Mouse (Mus musculus) granulocyte monocyte progenitor cell, adult 5-6 weeks (primary cell): ENCODE data around the gene Pmm1. TPM values are rescaled to one million over a fixed set of nuclear protein-coding genes. Genes with fewer than 3 reads are reported as not detected.
"Not testable (repeated sequence)": the region's sequence is repeated elsewhere in the genome, so short reads cannot be mapped to it uniquely, and the experiment has no call there.

ENCODE experiments used
- ATAC-seq: replicated peaks from 2 replicates; pipeline ENCODE4 v1.8.0; 2016; ENCODE audit warnings: mild to moderate bottlenecking, moderate TSS enrichment, inconsistent platforms; ENCODE audit not compliant: poor library complexity, severe bottlenecking
- total RNA-seq, 2 experiments: library from RNA; stranded (forward) in 1 of 2; stranded (reverse) in 1 of 2; fragments of 200-712, 200-1000 nt in 1 of 2; fragments of >200 nt in 1 of 2; fragmentation: Nextera tagmentation in 1 of 2; gene quantifications; 2 replicates each; pipeline ENCODE4 v1.2.3; 2014 to 2017

Gene Pmm1
- total RNA-seq, 2 experiments from 2014 or later = 19.5 to 32.7 TPM

DNA sequence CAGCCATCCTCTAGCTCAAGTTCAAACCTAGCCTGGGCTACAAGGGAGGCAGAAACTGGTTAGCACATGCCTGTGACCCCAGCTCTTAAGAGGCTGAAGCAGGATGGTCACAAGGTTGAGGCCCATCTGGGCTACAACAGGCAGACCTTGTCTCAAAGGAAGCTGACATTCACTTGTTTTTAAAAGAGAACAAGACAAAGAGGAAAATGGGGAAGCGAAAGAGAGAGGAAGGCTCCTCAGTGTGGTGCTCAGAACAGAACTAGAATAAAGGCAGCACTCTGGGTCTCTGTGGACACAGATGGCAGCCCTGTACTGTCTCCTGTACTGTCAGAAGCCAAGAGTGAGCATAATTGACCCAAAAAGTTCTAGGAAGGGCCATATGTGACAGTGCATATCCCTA is 26.7 kb downstream of the Pmm1 start:
- peak; percentile 52 for ATAC-seq

DNA sequence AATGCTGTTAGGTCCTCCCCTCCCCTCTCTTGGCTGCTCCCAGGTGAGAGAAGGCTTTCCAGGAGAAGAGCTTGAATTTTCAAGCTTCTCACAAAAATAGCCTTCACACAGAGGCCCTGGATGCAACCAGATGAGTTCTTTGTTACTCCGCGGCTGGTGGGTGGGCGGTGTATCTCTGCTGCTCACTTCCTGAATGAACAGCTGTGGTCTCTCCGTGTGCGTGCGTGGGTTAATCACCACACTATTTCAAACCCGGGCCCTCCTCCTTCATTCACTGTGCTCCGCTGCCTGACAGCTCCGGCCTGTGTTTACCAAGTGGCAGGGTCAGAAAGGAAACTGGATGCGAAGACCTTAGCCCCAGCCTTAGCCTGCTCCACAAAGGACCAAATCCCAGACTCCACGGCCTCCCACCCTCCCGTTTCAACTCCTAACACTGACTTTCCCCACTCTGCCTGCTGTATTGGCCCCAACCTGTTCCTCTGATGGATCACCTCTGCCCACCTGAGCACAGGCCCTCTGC is 27.7 kb downstream of the Pmm1 start:
- ATAC-seq = peak; percentile 57

DNA sequence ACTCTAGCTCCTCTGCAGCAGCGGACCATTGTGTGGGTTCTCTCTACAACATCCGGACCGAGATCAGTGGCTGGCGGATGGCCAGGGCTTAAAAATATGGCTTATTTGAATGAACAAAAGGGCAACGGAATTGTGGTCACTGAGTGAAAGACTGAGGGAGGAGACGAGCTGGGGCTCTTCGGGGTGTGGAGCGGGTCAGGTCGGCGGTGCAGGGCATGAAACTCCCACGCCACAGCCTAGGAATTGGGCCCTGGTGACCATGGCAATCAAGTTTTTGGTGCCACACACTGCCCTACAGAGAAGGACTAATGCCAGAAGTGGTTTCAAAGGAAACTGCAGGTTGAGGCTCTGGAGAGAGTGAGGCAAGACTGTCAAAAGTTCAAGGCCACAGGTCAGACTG is 32.5 kb downstream of the Pmm1 start:
- ATAC-seq = no peak

DNA sequence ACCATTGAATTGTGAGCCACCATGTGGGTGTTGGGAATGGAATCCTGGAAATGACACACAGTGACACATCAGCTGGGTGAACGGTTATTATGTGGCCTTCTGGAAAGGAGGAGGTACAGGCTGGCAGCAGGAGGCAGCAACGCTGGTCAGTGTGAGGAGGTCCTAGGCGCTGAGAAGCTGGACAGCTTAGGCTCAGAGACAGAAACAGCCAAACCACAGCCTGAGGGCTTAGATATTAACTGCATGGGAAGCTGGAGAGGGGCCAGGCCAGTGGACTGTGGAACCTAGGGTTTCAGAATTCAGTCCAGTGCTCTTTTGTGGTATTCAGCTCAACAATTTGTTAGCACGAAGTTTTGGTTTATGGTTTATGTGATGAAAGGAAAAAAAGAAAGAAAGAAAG is 33.0 kb downstream of the Pmm1 start:
- ATAC-seq = no peak

DNA sequence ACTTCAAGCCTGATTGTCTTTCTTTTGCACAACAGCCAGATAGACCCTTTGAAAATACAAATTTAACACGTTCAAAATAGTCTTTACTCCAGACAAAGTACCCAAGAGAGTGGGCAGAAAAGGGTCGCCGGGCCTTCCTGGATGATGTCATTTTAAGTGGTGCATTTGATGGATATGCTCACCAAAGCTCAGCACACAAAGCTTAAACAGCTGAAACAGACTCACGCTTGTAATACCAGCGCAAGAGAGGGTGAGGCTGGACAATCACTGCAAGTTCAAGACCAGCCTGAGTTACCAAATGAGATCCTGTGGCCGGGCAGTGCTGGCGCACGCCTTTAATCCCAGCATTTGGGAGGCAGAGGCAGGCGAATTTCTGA is 34.3 kb downstream of the Pmm1 start:
- ATAC-seq = no peak; the same call in 1 of the 2 replicates

DNA sequence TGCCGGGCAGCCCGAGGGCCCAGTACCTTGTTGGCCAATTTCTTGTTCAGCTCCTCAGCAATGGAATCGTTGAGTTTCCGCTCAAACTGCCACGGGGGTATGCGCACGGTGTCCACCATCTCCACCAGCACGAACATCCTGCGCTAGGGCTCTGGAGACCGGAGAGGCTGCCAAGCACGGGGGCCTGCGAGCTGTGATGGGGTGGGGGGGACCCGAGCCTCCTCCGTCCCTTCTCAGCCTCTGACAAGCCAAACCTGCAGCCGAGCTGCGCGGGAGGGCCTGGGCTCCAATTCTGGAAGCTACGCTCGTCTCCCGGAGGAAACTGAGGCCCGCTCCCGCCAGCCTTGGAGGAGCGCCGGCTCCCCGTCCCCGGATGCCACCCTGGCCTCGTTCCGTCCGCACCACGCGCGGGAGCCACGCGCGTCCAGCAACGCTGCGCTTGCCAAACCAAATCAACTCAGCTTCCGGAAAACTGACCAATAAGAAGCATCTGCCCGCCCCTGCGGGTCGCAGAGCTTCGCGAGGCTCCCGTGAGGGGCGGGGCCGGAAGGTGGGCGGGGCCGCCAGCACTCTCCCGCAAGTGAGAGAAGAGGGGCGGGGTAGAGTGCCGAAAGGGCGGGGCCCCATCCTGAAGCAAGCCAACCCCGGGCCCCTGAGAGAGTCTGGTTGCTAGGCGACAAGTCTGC is 34.8 kb downstream of the Pmm1 start, which contains the start of gene Polr3h:
Gene Polr3h (minus strand): TSS at position 481 of the 686 bp plus-strand sequence.
- peak; percentile 93 for ATAC-seq

DNA sequence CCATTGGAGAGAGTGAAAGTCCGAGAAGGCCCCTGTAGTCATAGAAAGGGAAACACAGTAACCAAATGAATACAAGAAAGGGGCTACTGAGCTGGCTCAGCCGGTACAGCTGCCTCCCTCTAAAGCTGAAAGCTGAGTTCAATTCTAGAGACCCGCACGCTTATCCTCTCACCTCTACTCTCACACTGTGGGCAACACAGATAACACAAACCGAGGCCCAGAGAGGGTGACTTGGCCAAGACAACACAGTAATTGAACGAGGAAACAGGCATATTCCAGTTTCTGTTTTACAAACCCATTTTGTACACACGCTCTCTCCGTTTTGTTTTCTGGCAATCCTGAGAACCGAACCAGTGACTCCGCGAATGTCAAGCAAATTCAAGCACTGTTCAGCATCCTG is 35.8 kb downstream of the Pmm1 start:
- no peak for ATAC-seq

DNA sequence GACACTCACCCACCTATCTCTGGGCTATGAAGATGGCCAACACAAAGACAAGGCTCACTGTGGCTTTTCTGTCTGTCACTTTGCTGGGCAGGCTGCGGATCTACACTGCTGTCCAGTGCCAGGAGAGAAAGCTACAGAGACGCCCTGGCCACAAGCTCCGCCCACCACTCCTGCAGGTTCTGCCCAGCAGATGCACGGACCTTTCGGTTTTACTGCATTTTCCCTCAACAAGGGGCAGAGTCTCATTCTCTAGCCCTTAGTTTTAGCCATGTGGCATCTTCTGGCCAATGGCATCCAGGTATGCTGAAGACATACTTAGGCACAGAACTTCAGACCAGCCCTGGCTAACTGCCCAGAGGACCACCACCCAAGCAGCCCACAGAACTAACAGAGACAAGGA is 39.5 kb downstream of the Pmm1 start:
- ATAC-seq = no peak

DNA sequence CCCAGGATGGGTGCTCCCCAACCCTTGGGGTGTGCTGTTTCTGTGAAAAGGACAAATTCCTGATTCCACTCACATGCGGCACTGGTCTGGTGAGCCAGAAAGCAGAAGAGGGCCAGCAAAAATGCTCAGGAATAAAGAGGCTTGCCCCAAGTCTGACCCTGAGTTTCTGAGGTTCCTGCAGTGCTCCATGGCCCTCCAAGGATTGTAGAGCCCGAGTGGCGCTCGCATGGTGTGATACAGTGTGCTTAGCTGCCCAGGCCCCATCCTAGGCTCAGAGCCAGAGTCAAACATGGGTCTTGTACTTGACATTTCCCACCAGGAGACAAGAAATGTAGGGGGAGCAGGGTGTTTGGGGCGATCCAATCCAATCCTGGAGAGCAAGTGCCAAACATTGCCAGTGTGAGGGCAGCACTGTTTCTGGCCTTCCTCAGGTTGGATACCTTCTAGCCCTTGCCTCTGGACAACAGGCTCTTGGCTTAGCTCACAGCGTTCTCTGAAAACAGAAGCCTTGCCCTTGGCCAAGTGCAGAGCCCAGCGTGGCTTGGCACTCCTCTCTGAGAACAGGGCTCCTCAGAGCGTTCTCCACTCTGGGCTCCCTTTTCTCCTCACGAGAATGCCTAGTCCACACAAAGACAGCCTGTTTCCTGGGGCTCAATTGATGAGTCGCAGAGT is 40.0 kb downstream of the Pmm1 start:
- no peak for ATAC-seq

DNA sequence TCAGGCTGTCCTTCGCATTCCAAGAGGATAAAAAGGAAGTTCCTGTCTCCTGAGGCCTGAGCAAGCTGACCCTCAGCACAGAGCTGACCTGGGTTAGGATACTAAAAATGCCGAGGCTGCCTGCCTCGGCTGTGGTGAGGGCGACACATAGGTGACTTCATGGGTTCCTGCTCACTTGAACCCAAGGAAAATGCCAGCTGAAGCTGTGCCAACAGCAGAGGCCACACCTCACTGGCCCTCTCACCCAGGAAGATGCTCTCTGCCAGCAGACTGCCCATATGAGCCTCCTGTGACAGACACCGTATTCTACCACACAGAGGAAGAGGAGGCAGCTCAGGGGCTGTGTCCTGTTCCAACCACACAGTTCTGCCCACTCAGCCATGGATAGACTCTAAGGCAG is 41.7 kb downstream of the Pmm1 start:
- ATAC-seq = no peak

DNA sequence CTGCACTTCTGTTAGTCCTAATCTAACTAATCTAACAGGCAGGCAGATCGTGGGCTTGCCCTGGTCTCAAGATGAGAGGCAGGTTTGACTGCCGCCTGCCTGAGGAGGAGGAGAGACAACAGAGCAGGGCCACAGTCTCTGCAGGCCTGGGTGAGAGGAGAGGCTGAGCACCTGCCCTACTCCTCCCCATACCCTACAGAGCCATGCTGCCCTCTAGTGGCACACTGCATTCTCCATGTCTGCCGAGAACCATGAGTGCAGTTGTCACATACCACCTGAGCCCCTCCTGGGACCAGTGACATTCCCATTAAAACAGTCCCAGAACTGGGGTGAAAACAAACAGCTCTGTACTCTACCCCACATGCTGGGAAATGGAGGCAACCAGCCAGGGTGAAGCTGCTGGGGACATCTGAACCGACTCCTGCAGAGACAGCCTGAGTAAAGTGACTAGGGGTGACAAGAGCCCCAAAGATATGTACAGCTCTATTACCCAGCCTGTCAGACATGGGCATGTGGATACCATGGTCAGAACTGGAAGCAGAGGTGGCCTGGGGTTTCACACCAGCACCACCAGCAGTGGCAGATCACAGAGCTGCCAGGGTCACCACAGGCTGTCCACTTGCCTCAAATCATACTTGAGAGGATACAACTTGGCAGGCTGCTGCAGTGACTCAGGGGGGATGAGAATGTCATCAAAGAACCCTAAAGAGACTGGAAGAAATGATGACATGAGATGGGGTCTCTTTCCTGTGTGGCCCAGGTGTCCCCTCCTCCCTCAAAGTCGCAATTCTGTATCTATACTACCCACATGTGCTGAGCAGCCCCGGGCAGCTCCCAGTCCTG is 42.9 kb downstream of the Pmm1 start:
- peak; percentile 73 for ATAC-seq

DNA sequence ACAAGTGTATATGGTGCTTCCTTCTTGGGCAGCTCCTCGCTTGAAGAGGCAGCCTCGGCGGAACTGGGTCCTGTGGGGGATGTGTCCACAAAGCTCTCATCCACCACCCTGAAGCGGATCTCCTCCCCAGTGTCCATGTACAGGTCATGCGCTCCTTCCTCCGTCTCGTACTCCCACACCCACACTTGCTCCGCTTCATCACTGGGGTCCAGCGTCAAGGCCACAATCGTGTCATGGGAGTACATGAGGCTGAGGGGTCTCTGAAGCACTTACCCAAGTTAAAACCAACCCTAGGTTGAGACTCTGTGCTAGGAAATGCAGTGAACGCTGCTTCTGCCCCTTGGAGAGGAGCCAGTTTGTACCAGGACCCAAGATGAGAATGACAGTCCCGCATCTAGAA is 43.5 kb downstream of the Pmm1 start:
- ATAC-seq = no peak

DNA sequence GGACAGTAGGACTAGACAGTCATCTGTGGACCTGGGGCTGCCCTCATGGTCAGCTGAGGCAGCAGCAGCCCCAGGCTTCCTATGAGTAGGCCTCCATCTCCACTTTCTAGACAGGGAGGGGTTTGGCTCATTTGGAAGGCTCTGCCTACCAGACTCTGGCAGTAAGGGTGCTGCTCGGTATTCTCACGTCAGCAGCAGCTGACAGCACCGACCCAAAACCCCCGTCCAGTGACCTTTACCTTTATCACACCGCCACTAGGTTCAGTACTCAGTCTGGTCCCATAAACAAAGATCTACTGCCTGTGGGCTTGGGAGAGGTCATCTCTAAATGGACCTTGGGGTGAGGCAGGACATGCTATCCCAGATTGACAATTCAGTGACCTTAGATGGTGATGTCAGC is 45.1 kb downstream of the Pmm1 start:
- no peak for ATAC-seq

DNA sequence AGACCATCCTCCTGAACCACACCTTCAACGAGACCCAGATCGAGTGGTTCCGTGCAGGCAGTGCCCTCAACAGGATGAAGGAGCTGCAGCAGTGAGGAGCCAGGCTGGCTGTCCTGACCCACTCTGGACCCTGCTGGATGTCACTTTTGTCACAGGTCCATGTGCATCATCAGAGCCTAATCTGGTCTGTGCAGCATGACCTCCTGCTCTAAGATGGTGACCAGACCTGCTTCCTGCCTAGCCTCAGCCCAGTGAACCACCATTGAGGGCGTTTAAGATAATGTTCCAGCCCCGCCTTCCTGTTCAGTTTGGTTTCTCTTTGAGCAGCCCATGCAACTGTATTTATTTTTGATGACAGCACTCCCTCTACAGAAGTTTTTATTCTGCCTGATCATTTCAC is 46.1 kb downstream of the Pmm1 start:
- ATAC-seq = no peak

DNA sequence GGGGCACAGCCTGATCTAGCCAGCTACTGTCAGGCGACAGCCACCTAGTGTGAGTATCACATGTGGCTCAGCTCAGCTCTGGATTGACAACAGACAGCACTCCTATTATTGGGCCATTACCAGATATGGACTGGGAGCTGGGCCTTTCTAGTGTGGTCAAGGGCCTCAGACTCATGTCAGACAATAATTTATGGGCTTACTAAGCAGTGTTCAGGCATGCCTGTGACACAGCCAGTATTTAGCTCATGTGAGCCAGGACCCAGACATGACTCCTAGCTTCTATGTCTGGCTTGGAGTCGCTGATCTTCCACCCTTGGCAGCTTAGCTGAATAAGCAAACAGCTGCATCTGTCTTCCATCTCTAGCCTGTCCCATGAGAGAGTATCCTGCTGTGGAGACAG is 48.2 kb downstream of the Pmm1 start:
- no peak for ATAC-seq

DNA sequence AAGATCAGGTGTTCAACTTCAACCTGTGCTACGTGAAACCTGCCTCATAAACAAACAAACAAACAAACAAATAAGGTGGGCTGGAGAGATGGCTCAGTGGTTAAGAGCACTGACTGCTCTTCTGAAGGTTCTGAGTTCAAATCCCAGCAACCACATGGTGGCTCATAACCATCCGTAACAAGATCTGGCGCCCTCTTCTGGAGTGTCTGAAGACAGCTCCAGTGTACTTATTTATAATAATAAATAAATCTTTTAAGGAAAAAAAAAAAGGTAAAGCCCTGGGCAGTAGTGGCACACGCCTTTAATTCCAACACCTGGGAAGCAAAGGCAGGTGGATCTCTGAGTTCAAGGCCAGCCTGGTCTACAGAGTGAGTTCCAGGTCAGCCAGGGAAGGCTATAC is 52.0 kb downstream of the Pmm1 start:
- ATAC-seq = not testable (repeated sequence)

DNA sequence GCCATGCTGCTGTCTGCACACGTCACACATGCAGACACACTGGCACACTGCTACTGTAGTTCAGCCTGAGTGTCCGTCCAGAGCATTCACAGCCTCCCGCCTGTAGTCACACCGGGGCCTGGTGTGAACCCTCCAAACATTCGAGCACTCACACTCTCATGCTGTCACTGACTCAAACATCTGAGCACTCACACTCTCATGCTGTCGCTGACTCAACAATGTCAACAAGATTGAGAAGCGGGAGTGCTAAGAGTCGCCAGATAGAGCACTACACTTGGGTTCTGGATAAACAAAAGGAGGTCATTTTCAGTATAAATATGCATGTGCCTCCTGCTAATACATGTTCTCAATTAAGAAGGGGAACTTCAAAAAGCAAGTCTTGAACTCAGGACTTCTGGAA is 52.8 kb downstream of the Pmm1 start:
- no peak for ATAC-seq

DNA sequence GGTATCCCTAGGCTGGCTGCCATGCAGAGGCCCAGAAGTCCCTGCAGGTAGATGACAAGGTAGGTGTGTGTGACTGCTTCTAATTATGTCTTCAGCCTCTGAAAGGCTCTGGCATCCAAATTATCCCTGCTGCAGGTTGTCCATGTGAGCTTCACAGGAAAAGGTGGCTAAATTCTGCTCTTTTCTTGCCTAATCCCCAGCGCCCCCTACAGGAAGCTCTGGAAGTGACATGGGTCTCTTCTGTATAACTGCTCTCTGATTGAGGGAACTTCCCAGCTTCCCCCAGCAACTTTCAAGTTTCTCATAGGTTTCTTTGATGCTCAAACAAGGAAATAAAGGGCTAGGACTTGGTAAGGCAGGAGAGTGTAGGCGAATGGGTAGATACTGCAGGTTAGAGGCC is 55.8 kb downstream of the Pmm1 start:
- peak; percentile 56; the same call in 1 of the 2 replicates for ATAC-seq
